Mouse (Mus musculus) liver, embryonic 14.5 days (tissue): ENCODE data around the gene Gm17324. TPM values are rescaled to one million over a fixed set of nuclear protein-coding genes. Genes with fewer than 3 reads are reported as not detected.
A peak's percentile ranks its signal among the peaks of the same experiment; 100 is the strongest.

ENCODE experiments used
- ATAC-seq: fragments of 200-750 bp; cut with Nextera tagmentation; 2 replicates; pipeline ENCODE4 v1.8.0; 2017; ENCODE audit warnings: moderate number of reproducible peaks, mild to moderate bottlenecking, moderate library complexity; ENCODE audit not compliant: insufficient read depth
- DNase-seq, 3 experiments: peaks; one replicate each; pipeline ENCODE4 v3.0.0-alpha.2; 2012 to 2013; ENCODE audit warnings: low read depth in 3 of 3, low spot score in 3 of 3
- H3K27ac ChIP-seq: fragments of 300-500 bp; sonication (generic); 2 replicates; pipeline ENCODE4 v1.5.1; 2014; ENCODE audit warnings: moderate library complexity, mild to moderate bottlenecking, control low read depth, inconsistent platforms
- H3K27me3 ChIP-seq: fragments of 300-500 bp; sonication (generic); 2 replicates; pipeline ENCODE4 v1.6.1; 2014; ENCODE audit warnings: mild to moderate bottlenecking, low read length, moderate library complexity; ENCODE audit not compliant: control insufficient read depth, insufficient read depth
- H3K36me3 ChIP-seq: fragments of 300-500 bp; sonication (generic); replicated peaks from 2 replicates; pipeline ENCODE4 v1.6.1; 2014; ENCODE audit warnings: low read depth; ENCODE audit not compliant: control insufficient read depth, insufficient read depth
- H3K4me1 ChIP-seq, 2 experiments: fragments of 200-500 bp in 1 of 2; fragments of 300-500 bp in 1 of 2; sonication (generic) in 1 of 2; replicated peaks; 2 replicates each; pipeline ENCODE4 v1.6.1; 2012 to 2014; ENCODE audit warnings: antibody characterized with exemption in 1 of 2, inconsistent platforms in 1 of 2, low read length in 1 of 2; ENCODE audit not compliant: control insufficient read depth in 2 of 2, insufficient read depth in 2 of 2
- H3K4me2 ChIP-seq: fragments of 300-500 bp; sonication (generic); 2 replicates; pipeline ENCODE4 v1.6.1; 2014; ENCODE audit warnings: low read depth, mild to moderate bottlenecking, control low read depth, moderate library complexity
- H3K4me3 ChIP-seq, 2 experiments: fragments of 200-500 bp in 1 of 2; fragments of 300-500 bp in 1 of 2; sonication (generic) in 1 of 2; 2 replicates each; pipeline ENCODE4 v1.5.1; 2012 to 2014; ENCODE audit warnings: low read depth in 2 of 2, low read length in 2 of 2, mild to moderate bottlenecking in 2 of 2, control low read depth in 1 of 2, inconsistent platforms in 1 of 2, moderate library complexity in 1 of 2; ENCODE audit not compliant: insufficient read depth in 1 of 2
- H3K9ac ChIP-seq: fragments of 300-500 bp; sonication (generic); replicated peaks from 2 replicates; pipeline ENCODE4 v1.6.1; 2014; ENCODE audit warnings: mild to moderate bottlenecking, control low read depth, moderate library complexity
- H3K9me3 ChIP-seq: fragments of 300-500 bp; sonication (generic); 2 replicates; pipeline ENCODE4 v1.6.1; 2016; ENCODE audit warnings: low read length, mixed read lengths; ENCODE audit not compliant: control insufficient read depth
- CTCF ChIP-seq: IDR thresholded peaks from 2 replicates; pipeline ENCODE4 v1.5.1; 2016; ENCODE audit warnings: antibody characterized with exemption, low read depth, control low read depth
- EP300 ChIP-seq: IDR thresholded peaks from 2 replicates; pipeline ENCODE4 v1.6.1; 2016; ENCODE audit warnings: antibody characterized with exemption, low read depth
- WGBS: fragments of 180-500 bp; shearing (Covaris S2); extraction: QIAGEN DNeasy Blood & Tissue Kit; methylation state at CpG from one replicate; pipeline ENCODE4 v1.1.7; 2014; ENCODE audit not compliant: insufficient replicate concordance; 5-methylcytosine and 5-hydroxymethylcytosine counted together
- polyA plus RNA-seq, 2 experiments: library from polyadenylated mRNA; depleted of rRNA in 1 of 2; stranded (reverse) in 1 of 2; unstranded in 1 of 2; fragments of >200 nt; fragmentation: Nextera tagmentation in 1 of 2; extraction: Ambion mirVana in 1 of 2; gene quantifications; 2 replicates each; pipeline versions ENCODE4 v1.2.1 to v1.2.3; 2012 to 2014

Gm17324 gene
- polyA plus RNA-seq, 2 experiments: 0.15 to 0.55 TPM

DNA sequence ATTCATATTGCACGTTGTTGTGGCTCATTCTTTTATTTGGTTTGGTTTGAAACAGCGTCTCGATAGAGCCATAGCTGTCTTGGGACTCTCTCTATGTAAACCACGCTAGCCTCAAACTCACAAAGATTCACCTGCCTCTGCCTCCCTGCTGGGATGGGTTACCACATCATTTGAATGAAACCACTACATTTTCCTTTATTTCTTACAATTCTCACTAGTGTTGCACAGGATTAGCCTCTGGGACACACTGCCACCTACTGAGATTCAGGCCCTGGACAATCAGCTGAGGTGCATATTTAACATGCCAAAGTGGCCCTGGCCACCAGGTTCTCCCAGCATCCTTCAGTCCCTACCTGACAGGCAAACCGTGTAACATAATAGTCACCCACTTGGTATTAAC is 9.2 kb downstream of the Gm17324 start:
- TF ChIP-seq EP300 (no peak), CTCF (no peak)
- ATAC-seq (no peak), DNase-seq (no peak)
- Histone ChIP-seq H3K4me3 (no peak overlapping the region), H3K4me2 (no peak overlapping the region), H3K27ac (no peak overlapping the region), H3K4me1 (no peaks in the 10 kb centered on the region), H3K9me3 (no peaks in the 10 kb centered on the region), H3K27me3 (peaks cover 35% of the 10 kb centered on the region), H3K36me3 (no peaks in the 10 kb centered on the region), H3K9ac (no peak overlapping the region)
- WGBS: 65% methylated on average over 5 of the region's 5 CpGs

DNA sequence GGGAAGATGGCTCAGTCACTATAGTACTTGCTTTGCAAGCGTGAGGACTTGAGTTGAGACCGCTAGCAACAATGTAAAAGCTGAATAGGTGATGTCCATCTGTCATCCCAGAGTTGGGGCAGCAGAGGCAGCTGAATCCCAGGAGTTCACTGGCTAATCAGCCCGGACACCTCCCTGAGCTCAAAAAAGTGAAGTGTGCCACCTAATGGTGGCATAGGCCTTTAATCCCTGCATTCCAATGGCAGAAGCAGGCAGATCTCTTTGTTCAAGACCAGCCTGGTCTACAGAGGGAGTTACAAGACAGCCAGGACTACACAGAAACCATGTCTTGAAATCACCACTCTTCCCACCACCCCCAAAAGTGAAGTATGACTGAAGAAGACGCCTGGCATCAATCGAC is 16.1 kb downstream of the Gm17324 start:
- WGBS: 65% methylated on average over 5 of the region's 5 CpGs
- Histone ChIP-seq H3K4me3 (no peak overlapping the region), H3K36me3 (no peaks in the 10 kb centered on the region), H3K4me2 (no peak overlapping the region), H3K4me1 (peaks cover 0 to 6% of the 10 kb centered on the region in 2 experiments; a peak in 2 of 4 replicates), H3K27ac (no peak overlapping the region), H3K27me3 (no peaks in the 10 kb centered on the region), H3K9ac (no peak overlapping the region), H3K9me3 (no peaks in the 10 kb centered on the region)
- no peak for TF ChIP-seq EP300
- peak; percentile 34 for TF ChIP-seq CTCF
- no peak for DNase-seq
- no peak for ATAC-seq

DNA sequence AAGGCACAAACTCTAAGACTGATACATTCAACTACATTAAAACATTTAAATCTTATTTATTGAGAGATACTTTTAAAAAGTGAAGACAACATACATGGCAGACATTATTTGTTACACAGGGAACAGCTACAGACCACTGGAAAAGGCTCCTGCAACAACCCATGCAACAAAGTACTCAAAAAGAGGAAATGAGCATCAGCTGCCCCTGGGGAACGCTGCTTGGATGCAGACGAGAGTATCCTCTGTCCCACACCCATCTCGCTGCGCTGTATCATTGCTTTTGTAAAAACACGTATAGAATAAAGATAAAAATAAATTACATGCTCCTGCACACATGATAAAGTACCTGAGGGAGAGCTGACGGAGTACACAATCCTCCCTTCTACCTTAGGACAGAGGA is 18.1 kb downstream of the Gm17324 start:
- no peak overlapping the region for H3K27ac ChIP-seq
- 54% methylated on average over 6 of the region's 6 CpGs for WGBS
- H3K4me3 ChIP-seq: no peak overlapping the region
- H3K4me2 ChIP-seq: no peak overlapping the region
- H3K27me3 ChIP-seq: no peaks in the 10 kb centered on the region
- DNase-seq (no peak), ATAC-seq (no peak)
- no peaks in the 10 kb centered on the region for H3K9me3 ChIP-seq
- no peak overlapping the region for H3K9ac ChIP-seq
- H3K4me1 ChIP-seq: peaks cover 0 to 6% of the 10 kb centered on the region in 2 experiments; a peak in 2 of 4 replicates
- no peaks in the 10 kb centered on the region for H3K36me3 ChIP-seq
- TF ChIP-seq CTCF (no peak), EP300 (no peak)

DNA sequence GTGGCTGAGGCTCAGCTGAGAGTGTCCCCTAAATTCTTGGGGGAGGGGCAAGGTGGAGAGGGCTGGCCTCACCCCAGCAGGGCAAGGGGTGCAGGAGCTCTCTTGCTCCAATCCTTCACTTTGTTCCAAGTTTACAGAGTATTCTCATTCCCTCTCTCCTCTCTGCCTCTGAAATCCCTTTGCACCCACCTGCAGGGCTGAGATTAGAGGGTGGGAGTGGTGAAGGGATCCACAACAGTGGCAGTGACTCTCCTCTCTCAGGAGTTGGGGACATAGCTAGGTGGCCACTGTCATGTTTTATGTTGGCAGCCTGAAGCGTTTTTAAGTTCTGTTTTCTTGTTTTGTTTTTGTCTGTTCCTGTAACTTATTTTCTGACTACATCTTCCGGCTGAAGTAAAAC is 19.0 kb downstream of the Gm17324 start:
- no peak for TF ChIP-seq CTCF
- Histone ChIP-seq H3K36me3 (no peaks in the 10 kb centered on the region), H3K4me1 (peaks cover 0 to 6% of the 10 kb centered on the region in 2 experiments; a peak in 2 of 4 replicates), H3K27ac (no peak overlapping the region), H3K4me2 (no peak overlapping the region), H3K27me3 (no peaks in the 10 kb centered on the region), H3K9ac (no peak overlapping the region), H3K9me3 (no peaks in the 10 kb centered on the region), H3K4me3 (no peak overlapping the region)
- 57% methylated on average over 2 of the region's 2 CpGs for WGBS
- ATAC-seq (no peak), DNase-seq (no peak)

DNA sequence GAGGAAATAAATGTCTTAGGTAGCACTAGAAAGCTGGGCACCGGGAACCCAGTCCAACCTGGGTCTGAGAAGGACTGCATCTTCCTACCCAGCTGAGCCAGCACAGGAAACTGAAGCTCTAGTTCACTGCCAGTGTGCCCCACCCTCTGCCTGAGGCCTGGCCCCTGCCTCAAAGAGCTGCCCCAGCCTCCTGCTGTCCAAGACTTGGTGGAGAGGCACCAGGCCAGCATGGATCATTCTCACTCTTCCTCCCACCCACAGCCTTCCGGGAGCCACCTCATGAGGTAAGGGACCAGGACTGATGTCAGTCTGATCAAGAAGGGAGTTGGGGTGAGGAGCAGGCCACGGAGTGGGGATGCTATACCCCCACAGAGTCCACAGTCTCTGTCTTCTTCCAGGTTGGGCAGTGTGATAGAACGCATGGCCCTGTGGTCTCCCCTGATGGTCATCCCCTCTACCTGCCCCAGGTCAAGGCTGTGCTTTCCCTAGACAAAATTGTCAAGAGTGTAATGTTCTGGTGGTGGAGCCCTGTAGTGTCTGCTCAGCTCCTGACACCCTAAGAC is 19.6 kb downstream of the Gm17324 start:
- 62% methylated on average over 4 of the region's 4 CpGs for WGBS
- no peak for ATAC-seq
- H3K27ac ChIP-seq: no peak overlapping the region

More for the DNA sequence above, 19.6 kb downstream of the Gm17324 start:
- TF ChIP-seq EP300 (no peak), CTCF (no peak)
- no peak for DNase-seq
- peaks cover 0 to 6% of the 10 kb centered on the region in 2 experiments; a peak in 2 of 4 replicates for H3K4me1 ChIP-seq
- no peak overlapping the region for H3K4me3 ChIP-seq
- H3K9ac ChIP-seq: no peak overlapping the region
- no peaks in the 10 kb centered on the region for H3K36me3 ChIP-seq
- H3K9me3 ChIP-seq: no peaks in the 10 kb centered on the region
- H3K27me3 ChIP-seq: no peaks in the 10 kb centered on the region
- no peak overlapping the region for H3K4me2 ChIP-seq
